Mouse (Mus musculus) midbrain, embryonic 10.5 days (tissue): ENCODE results near the gene Ms4a10. TPM values are rescaled to one million over a fixed set of nuclear protein-coding genes. Genes with fewer than 3 reads are reported as not detected.

ENCODE experiments used
- DNase-seq: peaks from one replicate; pipeline ENCODE4 v3.0.0-alpha.2; 2017; ENCODE audit warnings: low spot score
- H3K27ac ChIP-seq: fragments of 300-500 bp; sonication (generic); replicated peaks from 2 replicates; pipeline ENCODE4 v1.5.1; 2016; ENCODE audit warnings: mild to moderate bottlenecking
- H3K27me3 ChIP-seq: fragments of 300-500 bp; sonication (generic); 2 replicates; pipeline ENCODE4 v1.6.1; 2016; ENCODE audit warnings: low read depth, mild to moderate bottlenecking; ENCODE audit not compliant: poor library complexity, severe bottlenecking
- H3K36me3 ChIP-seq: fragments of 300-500 bp; sonication (generic); 2 replicates; pipeline ENCODE4 v1.6.1; 2016; ENCODE audit warnings: mild to moderate bottlenecking, moderate library complexity
- H3K4me1 ChIP-seq: fragments of 300-500 bp; sonication (generic); 2 replicates; pipeline ENCODE4 v1.6.1; 2016
- H3K4me3 ChIP-seq: fragments of 300-500 bp; sonication (generic); 2 replicates; pipeline ENCODE4 v1.5.1; 2016; ENCODE audit warnings: mild to moderate bottlenecking, moderate library complexity
- H3K9me3 ChIP-seq: fragments of 300-500 bp; sonication (generic); replicated peaks from 2 replicates; pipeline ENCODE4 v1.6.1; 2016; ENCODE audit warnings: mild to moderate bottlenecking
- WGBS: fragments of 180-500 bp; shearing (Covaris S2); methylation state at CpG from one replicate; pipeline ENCODE4 v1.1.7; 2016; 5-methylcytosine and 5-hydroxymethylcytosine counted together
- polyA plus RNA-seq: library from polyadenylated mRNA; unstranded; fragments of >200 nt; fragmentation: Nextera tagmentation; extraction: Ambion mirVana; gene quantifications from 2 replicates; pipeline ENCODE4 v1.2.1, GENCODE M21; 2016

Gene Ms4a10
- polyA plus RNA-seq, 1 experiment from 2014 or later = not detected

- no peaks in the 10 kb centered on the region for H3K36me3 ChIP-seq
- no peaks in the 10 kb centered on the region for H3K9me3 ChIP-seq
- H3K4me3 ChIP-seq = no peak overlapping the region
- 73% methylated on average over 11 of the region's 11 CpGs for WGBS
- 0 out of 2 replicates have a peak overlapping the region, but pooled peaks have one; percentile 0 for H3K27ac ChIP-seq
- peaks cover 41% of the 10 kb centered on the region for H3K4me1 ChIP-seq
- peak; percentile 40 for DNase-seq
- no peaks in the 10 kb centered on the region for H3K27me3 ChIP-seq
These were observed 22.2 kb downstream of the Ms4a10 start for GRCm38 (mm10) chr19:10952021-10952939.

GRCm38 (mm10) chr19:10949558-10949957, 24.9 kb downstream of the Ms4a10 start:
- Histone ChIP-seq H3K9me3 (no peaks in the 10 kb centered on the region), H3K4me1 (peaks cover 52% of the 10 kb centered on the region), H3K4me3 (peak overlapping the region; percentile 82), H3K36me3 (peaks cover 26% of the 10 kb centered on the region), H3K27me3 (no peaks in the 10 kb centered on the region), H3K27ac (peak overlapping the region; percentile 80)
- DNase-seq = no peak
- WGBS = 32% methylated on average over 9 of the region's 9 CpGs

GRCm38 (mm10) chr19:10949112-10949511, 25.4 kb downstream of the Ms4a10 start, which contains the start of gene Ccdc86:
Gene Ccdc86, minus strand, starts transcription at chr19:10949266.
- Histone ChIP-seq H3K4me3 (peak within 1 kb of the TSS; percentile 82), H3K4me1 (peaks cover 52% of the 10 kb centered on the region), H3K27ac (peak within 1 kb of the TSS; percentile 80), H3K9me3 (no peaks in the 10 kb centered on the region), H3K36me3 (peaks cover 31% of the 10 kb centered on the region), H3K27me3 (no peaks in the 10 kb centered on the region)
- DNase-seq = peak; percentile 99
- WGBS = under 1% methylated on average over 30 of the region's 30 CpGs

- DNase-seq = no peak
- Histone ChIP-seq H3K4me1 (peaks cover 52% of the 10 kb centered on the region), H3K4me3 (peak overlapping the region; percentile 82), H3K27me3 (no peaks in the 10 kb centered on the region), H3K36me3 (peaks cover 38% of the 10 kb centered on the region), H3K9me3 (no peaks in the 10 kb centered on the region), H3K27ac (peak overlapping the region; percentile 80)
- 2% methylated on average over 20 of the region's 20 CpGs for WGBS
These were observed 26.1 kb downstream of the Ms4a10 start for GRCm38 (mm10) chr19:10948416-10948815.

- no peak for DNase-seq
- Histone ChIP-seq H3K27ac (no peak overlapping the region), H3K9me3 (no peaks in the 10 kb centered on the region), H3K36me3 (peaks cover 50% of the 10 kb centered on the region), H3K4me3 (peak overlapping the region; percentile 82), H3K4me1 (peaks cover 44% of the 10 kb centered on the region), H3K27me3 (peaks cover 2% of the 10 kb centered on the region; the same call in 1 of the 2 replicates)
- 89% methylated on average over 5 of the region's 5 CpGs for WGBS
These were observed 27.3 kb downstream of the Ms4a10 start for GRCm38 (mm10) chr19:10947219-10947618.

GRCm38 (mm10) chr19:10946506-10946905, 28.0 kb downstream of the Ms4a10 start:
- DNase-seq = no peak
- 94% methylated on average over 3 of the region's 3 CpGs for WGBS
- Histone ChIP-seq H3K9me3 (no peaks in the 10 kb centered on the region), H3K27ac (no peak overlapping the region), H3K36me3 (peaks cover 57% of the 10 kb centered on the region), H3K4me3 (peak overlapping the region; percentile 82), H3K4me1 (peaks cover 39% of the 10 kb centered on the region), H3K27me3 (peaks cover 9% of the 10 kb centered on the region; the same call in 1 of the 2 replicates)

- 86% methylated on average over 3 of the region's 3 CpGs for WGBS
- Histone ChIP-seq H3K36me3 (peaks cover 58% of the 10 kb centered on the region), H3K4me3 (no peak overlapping the region)
These were observed 30.5 kb downstream of the Ms4a10 start for GRCm38 (mm10) chr19:10943955-10944354.

GRCm38 (mm10) chr19:10940801-10941457, 33.5 kb downstream of the Ms4a10 start:
- peak overlapping the region; percentile 57 for H3K4me3 ChIP-seq
- peak overlapping the region; percentile 91 for H3K27ac ChIP-seq
- peaks cover 41% of the 10 kb centered on the region for H3K27me3 ChIP-seq
- peaks cover 19% of the 10 kb centered on the region for H3K4me1 ChIP-seq
- peaks cover 44% of the 10 kb centered on the region for H3K36me3 ChIP-seq
- DNase-seq = peak; percentile 74
- H3K9me3 ChIP-seq = no peaks in the 10 kb centered on the region; the same call in 1 of the 2 replicates
- 1% methylated on average over 40 of the region's 40 CpGs for WGBS

More at GRCm38 (mm10) chr19:10943955-10944354, 30.5 kb downstream of the Ms4a10 start:
- no peaks in the 10 kb centered on the region for H3K9me3 ChIP-seq
- DNase-seq = no peak
- H3K27ac ChIP-seq = no peak overlapping the region
- peaks cover 24% of the 10 kb centered on the region; the same call in 1 of the 2 replicates for H3K27me3 ChIP-seq
- peaks cover 43% of the 10 kb centered on the region for H3K4me1 ChIP-seq

GRCm38 (mm10) chr19:10940097-10940800, 34.2 kb downstream of the Ms4a10 start:
- peaks cover 22% of the 10 kb centered on the region for H3K4me1 ChIP-seq
- 16% methylated on average over 37 of the region's 37 CpGs for WGBS
- peak overlapping the region; percentile 57 for H3K4me3 ChIP-seq
- H3K27me3 ChIP-seq = peaks cover 41% of the 10 kb centered on the region
- no peaks in the 10 kb centered on the region; the same call in 1 of the 2 replicates for H3K9me3 ChIP-seq
- peaks cover 38% of the 10 kb centered on the region for H3K36me3 ChIP-seq
- H3K27ac ChIP-seq = peak overlapping the region; percentile 91
- peak; percentile 87 for DNase-seq

GRCm38 (mm10) chr19:10938771-10939170, 35.7 kb downstream of the Ms4a10 start:
- peaks cover 23% of the 10 kb centered on the region for H3K36me3 ChIP-seq
- no peak for DNase-seq
- H3K4me3 ChIP-seq = no peak overlapping the region
- peaks cover 41% of the 10 kb centered on the region for H3K27me3 ChIP-seq
- no peak overlapping the region for H3K27ac ChIP-seq
- 68% methylated on average over 3 of the region's 3 CpGs for WGBS
- H3K4me1 ChIP-seq = peaks cover 33% of the 10 kb centered on the region
- H3K9me3 ChIP-seq = no peaks in the 10 kb centered on the region; the same call in 1 of the 2 replicates

- Histone ChIP-seq H3K4me3 (no peak within 1 kb of the TSS), H3K27me3 (peaks cover 39% of the 10 kb centered on the region), H3K4me1 (peaks cover 33% of the 10 kb centered on the region), H3K9me3 (no peaks in the 10 kb centered on the region; the same call in 1 of the 2 replicates), H3K36me3 (peaks cover 7% of the 10 kb centered on the region), H3K27ac (no peak within 1 kb of the TSS)
- 63% methylated on average over 5 of the region's 5 CpGs for WGBS
- DNase-seq = no peak
These were observed 37.3 kb downstream of the Ms4a10 start, which contains the start of gene Ptgdr2 for GRCm38 (mm10) chr19:10937110-10937563. Gene Ptgdr2, plus strand, starts transcription at chr19:10937160.

GRCm38 (mm10) chr19:10936077-10936476, 38.4 kb downstream of the Ms4a10 start:
- Histone ChIP-seq H3K36me3 (no peaks in the 10 kb centered on the region), H3K4me3 (no peak overlapping the region), H3K27ac (no peak overlapping the region), H3K4me1 (peaks cover 27% of the 10 kb centered on the region), H3K9me3 (no peaks in the 10 kb centered on the region; the same call in 1 of the 2 replicates), H3K27me3 (peaks cover 31% of the 10 kb centered on the region)
- 93% methylated on average over 5 of the region's 5 CpGs for WGBS
- no peak for DNase-seq
